Mouse (Mus musculus) small intestine, adult 2 months (tissue): ENCODE measurements around the gene Hoxd11. TPM values are rescaled to one million over a fixed set of nuclear protein-coding genes. Genes with fewer than 3 reads are reported as not detected.

ENCODE experiments used
- H3K27ac ChIP-seq: fragments of 200-500 bp; 2 replicates; pipeline ENCODE4 v1.5.1; 2012; ENCODE audit warnings: low read depth, low read length, control low read depth, inconsistent platforms; ENCODE audit not compliant: insufficient read depth
- H3K27me3 ChIP-seq: fragments of 200-500 bp; 2 replicates; pipeline ENCODE4 v1.6.1; 2012; ENCODE audit warnings: mild to moderate bottlenecking, moderate library complexity, low read length, inconsistent platforms; ENCODE audit not compliant: control insufficient read depth, insufficient read depth
- H3K36me3 ChIP-seq: fragments of 200-500 bp; 2 replicates; pipeline ENCODE4 v1.6.1; 2012; ENCODE audit warnings: mild to moderate bottlenecking, low read length, control low read depth, inconsistent platforms; ENCODE audit not compliant: control insufficient read depth, insufficient read depth
- H3K4me1 ChIP-seq: fragments of 200-500 bp; 2 replicates; pipeline ENCODE4 v1.6.1; 2012; ENCODE audit warnings: low read length, inconsistent platforms, mixed read lengths; ENCODE audit not compliant: control insufficient read depth, insufficient read depth, insufficient read length
- H3K4me3 ChIP-seq: fragments of 200-500 bp; 2 replicates; pipeline ENCODE4 v1.5.1; 2012; ENCODE audit warnings: low read depth, mild to moderate bottlenecking, control low read depth, inconsistent platforms, low read length, moderate library complexity
- CTCF ChIP-seq: fragments of 200-500 bp; IDR thresholded peaks from 2 replicates; pipeline ENCODE4 v1.5.1; 2012; ENCODE audit warnings: low read depth, mild to moderate bottlenecking, control low read depth, inconsistent platforms, low read length, moderate library complexity, mixed read lengths; ENCODE audit not compliant: insufficient replicate concordance, insufficient read length; ENCODE audit errors: extremely low read depth
- POLR2A ChIP-seq: fragments of 200-500 bp; IDR thresholded peaks from 2 replicates; pipeline ENCODE4 v1.6.1; 2012; ENCODE audit warnings: low read depth, mild to moderate bottlenecking, control low read depth, inconsistent platforms, low read length, moderate library complexity
- WGBS: fragments of 180-500 bp; shearing (Covaris S2); methylation state at CpG from one replicate; pipeline ENCODE4 v1.1.7; 2018; 5-methylcytosine and 5-hydroxymethylcytosine counted together
- polyA plus RNA-seq: library from polyadenylated mRNA; depleted of rRNA; stranded (reverse); fragments of >200 nt; gene quantifications from 2 replicates; pipeline ENCODE4 v1.2.3, GENCODE M21; 2012

The Hoxd11 gene
- polyA plus RNA-seq, 1 experiment = not detected

- H3K4me3 ChIP-seq = no peak overlapping the region
- H3K27ac ChIP-seq = no peak overlapping the region
- 5% methylated on average over 47 of the region's 47 CpGs for WGBS
- H3K36me3 ChIP-seq = no peaks in the 10 kb centered on the region
- peaks cover 8% of the 10 kb centered on the region; the same call in 1 of the 2 replicates for H3K4me1 ChIP-seq
- no peak for TF ChIP-seq POLR2A
- TF ChIP-seq CTCF = no peak
- H3K27me3 ChIP-seq = peaks cover 88% of the 10 kb centered on the region
Measured at GRCm38 (mm10) chr2:74658667-74659371, 20.5 kb upstream of the Hoxd11 start.

- 7% methylated on average over 28 of the region's 28 CpGs for WGBS
- TF ChIP-seq POLR2A (no peak), CTCF (no peak)
- H3K27ac ChIP-seq = no peak within 1 kb of the TSS
- peaks cover 86% of the 10 kb centered on the region for H3K27me3 ChIP-seq
- no peak within 1 kb of the TSS for H3K4me3 ChIP-seq
- H3K36me3 ChIP-seq = no peaks in the 10 kb centered on the region
- peaks cover 8% of the 10 kb centered on the region; the same call in 1 of the 2 replicates for H3K4me1 ChIP-seq
Measured at GRCm38 (mm10) chr2:74659507-74660005, 19.8 kb upstream of the Hoxd11 start, which contains the start of gene Evx2. Gene Evx2 (minus strand): TSS chr2:74659557.

- H3K27ac ChIP-seq = no peak overlapping the region
- H3K4me1 ChIP-seq = peaks cover 6% of the 10 kb centered on the region; the same call in 1 of the 2 replicates
- 5% methylated on average over 30 of the region's 30 CpGs for WGBS
- no peak for TF ChIP-seq CTCF
- TF ChIP-seq POLR2A = no peak
- no peaks in the 10 kb centered on the region for H3K36me3 ChIP-seq
- H3K27me3 ChIP-seq = peaks cover 75% of the 10 kb centered on the region
- no peak overlapping the region for H3K4me3 ChIP-seq
Measured at GRCm38 (mm10) chr2:74660421-74661375, 18.7 kb upstream of the Hoxd11 start.

DNA sequence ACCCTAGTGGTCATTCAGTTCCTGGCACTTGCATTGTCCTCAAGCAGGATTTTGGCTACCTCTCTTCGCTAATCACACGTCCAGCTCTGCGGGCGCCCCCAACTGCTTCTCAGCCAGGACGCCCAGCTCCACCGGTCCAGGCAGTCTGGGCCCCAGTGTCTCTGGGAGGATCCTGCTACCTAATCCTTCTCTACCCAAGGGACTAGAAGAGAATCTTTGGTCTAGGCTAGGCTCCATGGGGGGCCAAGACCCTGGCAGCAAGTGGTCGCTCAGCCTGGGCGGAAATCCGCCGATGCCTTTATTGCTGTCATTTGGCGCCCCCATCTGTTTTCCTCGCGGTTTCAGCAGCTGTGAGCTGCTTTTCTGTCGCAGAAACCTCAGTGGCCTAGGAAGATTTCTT is 17.7 kb upstream of the Hoxd11 start:
- Histone ChIP-seq H3K36me3 (no peaks in the 10 kb centered on the region), H3K27ac (no peak overlapping the region), H3K4me1 (peaks cover 3% of the 10 kb centered on the region; the same call in 1 of the 2 replicates), H3K27me3 (peaks cover 73% of the 10 kb centered on the region), H3K4me3 (no peak overlapping the region)
- 5% methylated on average over 14 of the region's 14 CpGs for WGBS
- TF ChIP-seq CTCF (peak; percentile 36; the same call in 1 of the 2 replicates), POLR2A (no peak)

- H3K4me3 ChIP-seq = no peak overlapping the region
- peaks cover 73% of the 10 kb centered on the region for H3K27me3 ChIP-seq
- peaks cover 3% of the 10 kb centered on the region for H3K4me1 ChIP-seq
- 4% methylated on average over 18 of the region's 18 CpGs for WGBS
- H3K36me3 ChIP-seq = no peaks in the 10 kb centered on the region
- TF ChIP-seq CTCF (peak; percentile 60; the same call in 1 of the 2 replicates), POLR2A (no peak)
- H3K27ac ChIP-seq = no peak overlapping the region
Measured at GRCm38 (mm10) chr2:74663291-74663925, 15.9 kb upstream of the Hoxd11 start.

DNA sequence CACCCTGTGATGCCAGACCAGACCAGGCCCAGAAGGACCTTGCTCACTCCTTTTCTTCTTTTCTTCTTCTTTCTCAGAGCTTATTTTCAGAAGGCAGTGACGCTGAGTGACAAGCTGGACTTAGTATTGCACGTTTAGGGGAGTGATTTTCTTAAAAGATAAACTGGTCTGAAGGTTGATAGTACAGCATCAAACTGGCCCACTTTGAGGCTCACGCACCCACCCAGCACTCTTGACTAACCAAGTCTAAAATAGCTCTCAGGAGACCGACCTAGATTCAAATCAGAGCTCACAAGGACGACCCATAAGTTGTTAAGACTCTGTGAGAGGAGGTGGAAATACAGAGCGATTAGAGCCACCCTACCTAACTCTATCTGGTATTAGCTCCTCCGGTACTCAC is 12.9 kb upstream of the Hoxd11 start:
- Histone ChIP-seq H3K36me3 (no peaks in the 10 kb centered on the region), H3K27ac (no peak overlapping the region), H3K4me1 (peaks cover 7% of the 10 kb centered on the region), H3K27me3 (peaks cover 66% of the 10 kb centered on the region), H3K4me3 (no peak overlapping the region)
- no peak for TF ChIP-seq CTCF
- WGBS = 6% methylated on average over 7 of the region's 7 CpGs
